Mouse (Mus musculus) forebrain, embryonic 16.5 days (tissue): ENCODE results near the gene Emid1. TPM values are rescaled to one million over a fixed set of nuclear protein-coding genes. Genes with fewer than 3 reads are reported as not detected.

Source experiments
- ATAC-seq: fragments of 200-750 bp; cut with Nextera tagmentation; 2 replicates; pipeline ENCODE4 v1.8.0; 2017; ENCODE audit warnings: mild to moderate bottlenecking, moderate library complexity
- H3K27ac ChIP-seq: fragments of 300-500 bp; sonication (generic); 2 replicates; pipeline ENCODE4 v1.5.1; 2014; ENCODE audit warnings: low read length, control low read depth
- H3K27me3 ChIP-seq: fragments of 300-500 bp; sonication (generic); replicated peaks from 2 replicates; pipeline ENCODE4 v1.6.1; 2014; ENCODE audit warnings: low read length; ENCODE audit not compliant: control insufficient read depth, insufficient read depth
- H3K36me3 ChIP-seq: fragments of 300-500 bp; sonication (generic); 2 replicates; pipeline ENCODE4 v1.6.1; 2014; ENCODE audit not compliant: control insufficient read depth, insufficient read depth
- H3K4me1 ChIP-seq: fragments of 300-500 bp; sonication (generic); replicated peaks from 2 replicates; pipeline ENCODE4 v1.6.1; 2014; ENCODE audit warnings: low read length; ENCODE audit not compliant: control insufficient read depth, insufficient read depth
- H3K4me2 ChIP-seq: fragments of 300-500 bp; sonication (generic); 2 replicates; pipeline ENCODE4 v1.6.1; 2014; ENCODE audit warnings: mild to moderate bottlenecking, low read length, control low read depth
- H3K4me3 ChIP-seq: fragments of 300-500 bp; sonication (generic); replicated peaks from 2 replicates; pipeline ENCODE4 v1.5.1; 2014; ENCODE audit warnings: mild to moderate bottlenecking, low read length, control low read depth
- H3K9ac ChIP-seq: fragments of 300-500 bp; sonication (generic); replicated peaks from 2 replicates; pipeline ENCODE4 v1.6.1; 2014; ENCODE audit warnings: low read depth, low read length, control low read depth
- H3K9me3 ChIP-seq: fragments of 300-500 bp; sonication (generic); 2 replicates; pipeline ENCODE4 v1.6.1; 2016; ENCODE audit warnings: low read length; ENCODE audit not compliant: control insufficient read depth
- WGBS: fragments of 180-500 bp; shearing (Covaris S2); extraction: QIAGEN DNeasy Blood & Tissue Kit; methylation state at CpG from one replicate; pipeline ENCODE4 v1.1.7; 2014; 5-methylcytosine and 5-hydroxymethylcytosine counted together
- polyA plus RNA-seq: library from polyadenylated mRNA; unstranded; fragments of >200 nt; fragmentation: Nextera tagmentation; extraction: Ambion mirVana; gene quantifications from 2 replicates; pipeline ENCODE4 v1.2.1, GENCODE M21; 2015

Gene Emid1
- polyA plus RNA-seq, 1 experiment from 2014 or later = 27.3 TPM

- no peak overlapping the region for H3K4me3 ChIP-seq
- H3K9ac ChIP-seq = no peak overlapping the region
- peaks cover 29% of the 10 kb centered on the region for H3K4me1 ChIP-seq
- 54% methylated on average over 5 of the region's 5 CpGs for WGBS
- H3K36me3 ChIP-seq = no peaks in the 10 kb centered on the region
- H3K27ac ChIP-seq = no peak overlapping the region
- H3K27me3 ChIP-seq = no peaks in the 10 kb centered on the region
- H3K9me3 ChIP-seq = no peaks in the 10 kb centered on the region
- H3K4me2 ChIP-seq = peak overlapping the region; percentile 57
- no peak for ATAC-seq
Measured at GRCm38 (mm10) chr11:5100801-5101200, 51.3 kb downstream of the Emid1 start.

- no peaks in the 10 kb centered on the region for H3K27me3 ChIP-seq
- H3K27ac ChIP-seq = peak overlapping the region; percentile 96
- no peaks in the 10 kb centered on the region for H3K36me3 ChIP-seq
- no peaks in the 10 kb centered on the region for H3K9me3 ChIP-seq
- no peak for ATAC-seq
- H3K4me2 ChIP-seq = peak overlapping the region; percentile 57
- peak overlapping the region; percentile 92 for H3K9ac ChIP-seq
- peak overlapping the region; percentile 88 for H3K4me3 ChIP-seq
- H3K4me1 ChIP-seq = peaks cover 29% of the 10 kb centered on the region
- under 1% methylated on average over 7 of the region's 7 CpGs for WGBS
Measured at GRCm38 (mm10) chr11:5100283-5100682, 51.8 kb downstream of the Emid1 start.

- Histone ChIP-seq H3K4me1 (peaks cover 29% of the 10 kb centered on the region), H3K9me3 (no peaks in the 10 kb centered on the region), H3K27me3 (no peaks in the 10 kb centered on the region), H3K36me3 (no peaks in the 10 kb centered on the region), H3K27ac (peak overlapping the region; percentile 96), H3K9ac (peak overlapping the region; percentile 92), H3K4me2 (peak overlapping the region; percentile 57), H3K4me3 (peak overlapping the region; percentile 88)
- under 1% methylated on average over 31 of the region's 31 CpGs for WGBS
- ATAC-seq = peak; percentile 72
Measured at GRCm38 (mm10) chr11:5099576-5100183, 52.4 kb downstream of the Emid1 start.

- peak; percentile 93 for ATAC-seq
- Histone ChIP-seq H3K4me2 (peak within 1 kb of the TSS; percentile 89), H3K36me3 (no peaks in the 10 kb centered on the region), H3K27ac (peak within 1 kb of the TSS; percentile 96), H3K9me3 (no peaks in the 10 kb centered on the region), H3K4me1 (peaks cover 31% of the 10 kb centered on the region), H3K9ac (peak within 1 kb of the TSS; percentile 92), H3K27me3 (no peaks in the 10 kb centered on the region), H3K4me3 (peak within 1 kb of the TSS; percentile 88)
- WGBS = under 1% methylated on average over 92 of the region's 92 CpGs
Measured at GRCm38 (mm10) chr11:5098736-5099542, 53.1 kb downstream of the Emid1 start, which contains the start of the genes Rhbdd3 and Ewsr1. TSS of gene Rhbdd3 (plus strand) at chr11:5098926. TSS of gene Ewsr1 (minus strand) at chr11:5099266.

GRCm38 (mm10) chr11:5098035-5098735 is 53.9 kb downstream of the Emid1 start:
- no peaks in the 10 kb centered on the region for H3K27me3 ChIP-seq
- H3K9ac ChIP-seq = peak overlapping the region; percentile 92
- H3K4me2 ChIP-seq = peak overlapping the region; percentile 89
- no peaks in the 10 kb centered on the region for H3K36me3 ChIP-seq
- H3K9me3 ChIP-seq = no peaks in the 10 kb centered on the region
- WGBS = under 1% methylated on average over 44 of the region's 44 CpGs
- peak overlapping the region; percentile 88 for H3K4me3 ChIP-seq
- H3K4me1 ChIP-seq = peaks cover 31% of the 10 kb centered on the region
- H3K27ac ChIP-seq = peak overlapping the region; percentile 96
- ATAC-seq = no peak; the same call in 1 of the 2 replicates

GRCm38 (mm10) chr11:5096480-5097020 is 55.5 kb downstream of the Emid1 start:
- no peak for ATAC-seq
- H3K9me3 ChIP-seq = no peaks in the 10 kb centered on the region
- no peak overlapping the region for H3K9ac ChIP-seq

GRCm38 (mm10) chr11:5095877-5096276 is 56.2 kb downstream of the Emid1 start:
- no peak overlapping the region for H3K4me2 ChIP-seq

More at GRCm38 (mm10) chr11:5096480-5097020, 55.5 kb downstream of the Emid1 start:
- no peak overlapping the region for H3K4me3 ChIP-seq
- H3K27ac ChIP-seq = no peak overlapping the region
- WGBS = 58% methylated on average over 8 of the region's 8 CpGs
- H3K36me3 ChIP-seq = peaks cover 6% of the 10 kb centered on the region; the same call in 1 of the 2 replicates
- H3K4me1 ChIP-seq = peaks cover 31% of the 10 kb centered on the region
- peak overlapping the region; percentile 89 for H3K4me2 ChIP-seq
- H3K27me3 ChIP-seq = no peaks in the 10 kb centered on the region

GRCm38 (mm10) chr11:5091706-5092105 is 60.4 kb downstream of the Emid1 start:
- Histone ChIP-seq H3K9ac (no peak overlapping the region), H3K4me3 (no peak overlapping the region), H3K4me2 (no peak overlapping the region), H3K27me3 (no peaks in the 10 kb centered on the region), H3K4me1 (peaks cover 11% of the 10 kb centered on the region), H3K27ac (no peak overlapping the region), H3K9me3 (no peaks in the 10 kb centered on the region), H3K36me3 (peaks cover 35% of the 10 kb centered on the region)
- 41% methylated on average over 2 of the region's 2 CpGs for WGBS
- no peak for ATAC-seq

More at GRCm38 (mm10) chr11:5095877-5096276, 56.2 kb downstream of the Emid1 start:
- peaks cover 6% of the 10 kb centered on the region; the same call in 1 of the 2 replicates for H3K36me3 ChIP-seq
- peaks cover 27% of the 10 kb centered on the region for H3K4me1 ChIP-seq
- H3K9ac ChIP-seq = no peak overlapping the region
- ATAC-seq = no peak
- 70% methylated on average over 5 of the region's 5 CpGs for WGBS
- no peak overlapping the region for H3K4me3 ChIP-seq
- H3K27me3 ChIP-seq = no peaks in the 10 kb centered on the region
- no peaks in the 10 kb centered on the region for H3K9me3 ChIP-seq
- no peak overlapping the region for H3K27ac ChIP-seq
